Mouse (Mus musculus): ENCODE data around the gene Macrod1. TPM values are rescaled to one million over a fixed set of nuclear protein-coding genes. Genes with fewer than 3 reads are reported as not detected.
A peak's percentile ranks its signal among the peaks of the same experiment; 100 is the strongest.
"Not testable (repeated sequence)": the region's sequence is repeated elsewhere in the genome, so short reads cannot be mapped to it uniquely, and the experiment has no call there.

The Macrod1 gene
- polyA plus RNA-seq, 1 experiment: 13.4 TPM

DNA sequence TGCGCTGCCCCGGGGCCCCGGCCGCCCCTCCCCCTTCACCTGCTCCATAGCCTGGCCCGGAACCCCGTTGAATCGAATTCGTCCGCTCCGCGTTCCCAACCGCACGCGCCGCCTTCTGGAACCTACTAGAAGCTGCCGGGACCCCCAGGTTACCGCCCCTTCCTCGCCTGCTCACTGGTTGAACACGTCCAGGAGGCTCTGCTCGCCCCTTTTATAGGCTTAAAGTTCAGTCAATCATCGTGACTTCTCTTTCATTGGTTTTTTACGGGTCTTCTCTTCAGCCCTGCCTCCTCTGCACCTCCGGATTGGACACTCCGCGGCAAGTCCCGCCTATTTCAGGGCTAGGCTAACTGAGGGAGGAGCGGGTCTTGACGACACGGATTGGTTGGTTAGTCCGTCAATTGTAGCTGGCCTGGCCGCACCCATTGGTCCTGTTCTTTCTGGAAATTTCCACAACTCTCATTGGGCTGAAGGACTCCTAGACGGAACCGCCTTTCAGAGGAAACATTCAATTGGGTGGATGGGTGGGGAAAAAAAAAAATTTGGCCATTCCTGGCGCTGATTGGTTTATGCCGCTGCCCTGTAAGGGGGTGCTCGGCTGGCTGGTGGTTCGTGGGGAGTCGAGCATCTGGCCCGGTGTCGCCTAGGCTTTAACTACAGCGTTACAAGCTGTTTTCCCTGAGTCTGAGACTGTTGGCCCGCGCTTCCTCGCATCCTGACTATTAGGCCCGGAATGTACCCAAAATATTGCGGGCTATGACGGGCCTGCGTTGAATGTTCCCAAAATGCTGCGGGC lies 16.6 kb upstream of the Macrod1 start, which contains the start of gene Stip1:
Stip1 (minus strand) TSS at position 127 of the 796 bp plus-strand sequence.
- under 1% methylated on average over 48 of the region's 49 CpGs for WGBS
- Histone ChIP-seq H3K27ac (ENCODE audit: insufficient read depth, low read length) (peak within 1 kb of the TSS; percentile 87), H3K4me1 (ENCODE audit: control insufficient read depth, insufficient read depth, insufficient read length) (peaks cover 10% of the 10 kb centered on the region), H3K27me3 (ENCODE audit: control insufficient read depth, insufficient read depth, low read length) (no peaks in the 10 kb centered on the region), H3K4me3 (ENCODE audit: extremely low read depth, insufficient read depth, insufficient read length) (peak within 1 kb of the TSS; percentile 70), H3K36me3 (ENCODE audit: control insufficient read depth, insufficient read depth, low read length) (peaks cover 2% of the 10 kb centered on the region)
- peak; percentile 100 for DNase-seq (ENCODE audit: low read depth in 1 of 2, low spot score in 2 of 2)
- peak; percentile 29; the same call in 1 of the 2 replicates for TF ChIP-seq CTCF (IDR thresholded peaks at IDR 0.05; ENCODE audit: extremely low read depth, insufficient read depth, insufficient read length, insufficient replicate concordance)
- TF ChIP-seq POLR2A (IDR thresholded peaks at IDR 0.05; ENCODE audit: low read depth, low read length): peak; percentile 94

DNA sequence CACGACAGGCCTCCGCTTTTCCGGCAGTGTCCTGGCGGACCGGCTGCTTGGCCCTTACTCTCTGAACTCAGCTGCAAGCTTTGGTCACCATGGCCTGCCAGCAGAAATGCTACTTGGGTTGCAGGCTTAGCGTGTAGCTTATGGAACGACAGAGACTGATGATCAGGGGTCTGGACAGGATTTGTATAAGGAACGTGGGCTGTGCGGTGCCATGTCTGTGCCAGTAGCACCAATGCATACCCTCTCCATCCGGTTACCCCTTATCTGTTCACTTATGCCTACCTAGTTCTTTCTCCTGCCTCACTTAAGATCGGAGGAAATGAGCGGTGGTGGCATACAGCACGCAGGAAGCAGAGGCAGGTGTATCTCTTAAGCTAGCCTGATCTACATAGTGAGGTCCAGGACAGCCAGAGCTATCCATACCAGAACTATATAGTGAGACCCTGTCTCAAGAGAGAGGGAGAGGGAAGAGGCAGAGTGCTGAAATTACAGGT lies 15.9 kb upstream of the Macrod1 start:
- Histone ChIP-seq H3K27ac (ENCODE audit: insufficient read depth, low read length) (peak overlapping the region; percentile 87), H3K4me3 (ENCODE audit: extremely low read depth, insufficient read depth, insufficient read length) (peak overlapping the region; percentile 64), H3K4me1 (ENCODE audit: control insufficient read depth, insufficient read depth, insufficient read length) (peaks cover 10% of the 10 kb centered on the region), H3K36me3 (ENCODE audit: control insufficient read depth, insufficient read depth, low read length) (no peaks in the 10 kb centered on the region), H3K27me3 (ENCODE audit: control insufficient read depth, insufficient read depth, low read length) (no peaks in the 10 kb centered on the region)
- DNase-seq (ENCODE audit: low read depth in 1 of 2, low spot score in 2 of 2): no peak
- 14% methylated on average over 13 of the region's 13 CpGs for WGBS
- TF ChIP-seq POLR2A (IDR thresholded peaks at IDR 0.05; ENCODE audit: low read depth, low read length) (no peak), CTCF (IDR thresholded peaks at IDR 0.05; ENCODE audit: extremely low read depth, insufficient read depth, insufficient read length, insufficient replicate concordance) (no peak)

DNA sequence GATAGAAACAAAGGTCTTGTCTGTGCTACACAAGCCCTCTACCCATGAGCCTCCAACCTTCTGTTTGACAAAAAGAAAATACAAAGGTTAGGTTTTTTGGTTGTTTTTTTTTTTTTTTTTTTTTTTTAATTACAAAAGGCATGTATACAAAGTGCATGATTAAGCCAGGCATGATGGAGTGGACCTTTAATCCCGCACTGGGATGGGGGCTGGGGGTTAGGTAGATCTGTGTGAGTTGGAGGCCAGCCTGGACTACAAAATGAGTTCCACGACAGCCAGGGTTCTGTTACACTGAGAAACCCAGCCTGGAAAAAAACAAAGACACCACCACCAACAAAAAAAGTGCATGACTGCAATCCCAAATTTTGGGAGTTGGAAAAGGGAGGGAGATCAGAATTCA lies 15.4 kb upstream of the Macrod1 start:
- Histone ChIP-seq H3K4me1 (ENCODE audit: control insufficient read depth, insufficient read depth, insufficient read length) (peaks cover 10% of the 10 kb centered on the region), H3K36me3 (ENCODE audit: control insufficient read depth, insufficient read depth, low read length) (no peaks in the 10 kb centered on the region), H3K4me3 (ENCODE audit: extremely low read depth, insufficient read depth, insufficient read length) (no peak overlapping the region), H3K27me3 (ENCODE audit: control insufficient read depth, insufficient read depth, low read length) (no peaks in the 10 kb centered on the region), H3K27ac (ENCODE audit: insufficient read depth, low read length) (peak overlapping the region; percentile 87; the same call in 1 of the 2 replicates)
- TF ChIP-seq POLR2A (IDR thresholded peaks at IDR 0.05; ENCODE audit: low read depth, low read length): no peak
- no peak for TF ChIP-seq CTCF (IDR thresholded peaks at IDR 0.05; ENCODE audit: extremely low read depth, insufficient read depth, insufficient read length, insufficient replicate concordance)
- DNase-seq (ENCODE audit: low read depth in 1 of 2, low spot score in 2 of 2): no peak
- 90% methylated on average over 2 of the region's 2 CpGs for WGBS

GRCm38 (mm10) chr19:7044279-7044678 lies 12.3 kb upstream of the Macrod1 start:
- no peak overlapping the region for H3K27ac ChIP-seq (ENCODE audit: insufficient read depth, low read length)
- no peak for DNase-seq (ENCODE audit: low read depth in 1 of 2, low spot score in 2 of 2)
- TF ChIP-seq POLR2A (IDR thresholded peaks at IDR 0.05; ENCODE audit: low read depth, low read length): no peak
- no peak for TF ChIP-seq CTCF (IDR thresholded peaks at IDR 0.05; ENCODE audit: extremely low read depth, insufficient read depth, insufficient read length, insufficient replicate concordance)
- WGBS: 72% methylated on average over 4 of the region's 4 CpGs
- peaks cover 6% of the 10 kb centered on the region; the same call in 1 of the 2 replicates for H3K4me1 ChIP-seq (ENCODE audit: control insufficient read depth, insufficient read depth, insufficient read length)
- no peak overlapping the region for H3K4me3 ChIP-seq (ENCODE audit: extremely low read depth, insufficient read depth, insufficient read length)
- no peaks in the 10 kb centered on the region for H3K27me3 ChIP-seq (ENCODE audit: control insufficient read depth, insufficient read depth, low read length)
- no peaks in the 10 kb centered on the region for H3K36me3 ChIP-seq (ENCODE audit: control insufficient read depth, insufficient read depth, low read length)

DNA sequence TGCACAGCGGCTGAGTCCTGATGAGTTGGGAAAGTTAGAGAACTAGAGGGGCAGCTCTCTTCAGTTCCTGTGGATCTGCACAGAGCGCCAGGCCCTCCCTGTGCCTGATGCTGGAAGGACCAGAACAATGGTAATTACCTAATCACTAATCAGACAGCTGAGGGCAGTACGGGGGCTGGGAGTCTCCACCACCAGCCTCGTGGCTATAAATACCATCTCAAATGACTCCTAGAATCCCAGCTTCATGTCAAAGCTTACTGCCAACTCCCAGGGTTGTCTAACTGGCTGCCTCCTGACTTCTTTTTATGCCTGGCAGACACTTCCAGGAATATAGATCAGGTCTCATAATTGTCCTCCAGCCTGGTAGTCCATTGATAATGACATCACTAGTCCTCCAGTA lies 11.9 kb upstream of the Macrod1 start:
- no peak overlapping the region for H3K27ac ChIP-seq (ENCODE audit: insufficient read depth, low read length)

DNA sequence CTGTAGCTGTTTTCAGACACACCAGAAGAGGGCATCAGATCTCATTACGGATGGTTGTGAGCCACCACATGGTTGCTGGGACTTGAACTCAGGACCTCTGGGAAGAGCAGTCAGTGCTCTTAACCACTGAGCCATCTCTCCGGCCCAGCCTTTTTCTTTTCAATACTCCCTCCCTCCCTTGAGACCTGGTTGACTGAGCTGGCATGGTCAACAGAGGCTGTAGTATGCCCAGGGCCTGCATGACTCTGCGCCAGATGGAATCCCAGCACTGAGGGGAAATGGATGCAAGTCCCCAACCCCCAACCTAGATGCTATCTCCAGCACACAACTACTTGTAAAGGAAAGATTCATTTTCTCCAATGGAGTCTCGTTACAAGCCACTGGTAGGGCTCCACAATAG lies 3.2 kb upstream of the Macrod1 start:
- WGBS: 88% methylated on average over 4 of the region's 4 CpGs
- H3K27me3 ChIP-seq (ENCODE audit: control insufficient read depth, insufficient read depth, low read length): not testable (repeated sequence)

More for the DNA sequence above, 11.9 kb upstream of the Macrod1 start:
- Histone ChIP-seq H3K4me3 (ENCODE audit: extremely low read depth, insufficient read depth, insufficient read length) (no peak overlapping the region), H3K27me3 (ENCODE audit: control insufficient read depth, insufficient read depth, low read length) (no peaks in the 10 kb centered on the region), H3K4me1 (ENCODE audit: control insufficient read depth, insufficient read depth, insufficient read length) (peaks cover 6% of the 10 kb centered on the region; the same call in 1 of the 2 replicates), H3K36me3 (ENCODE audit: control insufficient read depth, insufficient read depth, low read length) (no peaks in the 10 kb centered on the region)
- TF ChIP-seq POLR2A (IDR thresholded peaks at IDR 0.05; ENCODE audit: low read depth, low read length) (no peak), CTCF (IDR thresholded peaks at IDR 0.05; ENCODE audit: extremely low read depth, insufficient read depth, insufficient read length, insufficient replicate concordance) (no peak)
- DNase-seq (ENCODE audit: low read depth in 1 of 2, low spot score in 2 of 2): no peak
- 77% methylated on average over 4 of the region's 4 CpGs for WGBS

DNA sequence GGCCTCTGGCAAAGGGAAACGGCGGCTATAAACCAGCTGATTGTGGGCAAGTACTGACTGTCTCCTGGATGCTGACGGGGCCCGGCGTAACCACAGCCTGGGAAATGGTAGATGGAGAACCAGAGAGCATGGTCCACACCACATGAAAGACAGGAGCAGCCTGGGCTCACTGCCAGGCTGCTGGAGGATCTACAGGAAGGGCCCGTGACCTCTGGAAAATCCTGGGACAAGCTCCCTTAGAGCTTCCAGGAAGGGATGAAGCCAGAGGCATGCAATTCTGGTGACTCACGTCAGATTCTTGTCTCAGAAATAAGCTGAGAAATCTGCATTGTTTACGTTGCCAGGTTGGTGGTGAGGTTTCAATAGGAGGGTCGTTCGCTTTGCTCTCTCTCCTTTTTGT lies 1.8 kb upstream of the Macrod1 start:
- no peak for DNase-seq (ENCODE audit: low read depth in 1 of 2, low spot score in 2 of 2)
- WGBS: 71% methylated on average over 10 of the region's 10 CpGs

More for the DNA sequence above, 3.2 kb upstream of the Macrod1 start:
- not testable (repeated sequence) for H3K36me3 ChIP-seq (ENCODE audit: control insufficient read depth, insufficient read depth, low read length); H3K27ac ChIP-seq (ENCODE audit: insufficient read depth, low read length); H3K4me3 ChIP-seq (ENCODE audit: extremely low read depth, insufficient read depth, insufficient read length); DNase-seq (ENCODE audit: low read depth in 1 of 2, low spot score in 2 of 2)
- H3K4me1 ChIP-seq (ENCODE audit: control insufficient read depth, insufficient read depth, insufficient read length): peaks cover 12% of the 10 kb centered on the region

More for the DNA sequence above, 1.8 kb upstream of the Macrod1 start:
- H3K36me3 ChIP-seq (ENCODE audit: control insufficient read depth, insufficient read depth, low read length): no peaks in the 10 kb centered on the region
- H3K4me1 ChIP-seq (ENCODE audit: control insufficient read depth, insufficient read depth, insufficient read length): peaks cover 12% of the 10 kb centered on the region
- no peak for TF ChIP-seq POLR2A (IDR thresholded peaks at IDR 0.05; ENCODE audit: low read depth, low read length)
- TF ChIP-seq CTCF (IDR thresholded peaks at IDR 0.05; ENCODE audit: extremely low read depth, insufficient read depth, insufficient read length, insufficient replicate concordance): no peak
- no peak overlapping the region for H3K27ac ChIP-seq (ENCODE audit: insufficient read depth, low read length)
- no peak overlapping the region for H3K4me3 ChIP-seq (ENCODE audit: extremely low read depth, insufficient read depth, insufficient read length)
- H3K27me3 ChIP-seq (ENCODE audit: control insufficient read depth, insufficient read depth, low read length): no peaks in the 10 kb centered on the region

Data from spleen, adult 2 months (tissue).